Mouse (Mus musculus) midbrain, postnatal 0 days (tissue): Measurements from ENCODE around the gene Rab3il1. TPM values are rescaled to one million over a fixed set of nuclear protein-coding genes. Genes with fewer than 3 reads are reported as not detected.

Source experiments
- ATAC-seq: fragments of 200-750 bp; cut with Nextera tagmentation; 2 replicates; pipeline ENCODE4 v1.8.0; 2017; ENCODE audit warnings: moderate number of reproducible peaks, mild to moderate bottlenecking, moderate TSS enrichment, moderate library complexity; ENCODE audit not compliant: low FRiP score
- DNase-seq: peaks from one replicate; pipeline ENCODE4 v3.0.0-alpha.2; 2015; ENCODE audit warnings: low spot score
- H3K27ac ChIP-seq: fragments of 300-500 bp; sonication (generic); 2 replicates; pipeline ENCODE4 v1.5.1; 2014; ENCODE audit warnings: low read depth, mild to moderate bottlenecking, low read length, mixed read lengths
- H3K27me3 ChIP-seq: fragments of 300-500 bp; sonication (generic); 2 replicates; pipeline ENCODE4 v1.6.1; 2014; ENCODE audit warnings: low read length, control low read depth, mixed read lengths; ENCODE audit not compliant: insufficient read depth
- H3K36me3 ChIP-seq: fragments of 300-500 bp; sonication (generic); 2 replicates; pipeline ENCODE4 v1.6.1; 2014; ENCODE audit warnings: low read length, control low read depth, mixed read lengths; ENCODE audit not compliant: insufficient read depth
- H3K4me1 ChIP-seq: fragments of 300-500 bp; sonication (generic); 2 replicates; pipeline ENCODE4 v1.6.1; 2014; ENCODE audit warnings: mild to moderate bottlenecking, control low read depth, antibody characterized with exemption, low read length, mixed read lengths; ENCODE audit not compliant: insufficient read depth
- H3K4me2 ChIP-seq: fragments of 300-500 bp; sonication (generic); 2 replicates; pipeline ENCODE4 v1.6.1; 2014; ENCODE audit warnings: low read depth, mild to moderate bottlenecking, low read length, mixed read lengths; ENCODE audit not compliant: poor library complexity, severe bottlenecking
- H3K4me3 ChIP-seq: fragments of 300-500 bp; sonication (generic); 2 replicates; pipeline ENCODE4 v1.5.1; 2014; ENCODE audit warnings: low read depth, mild to moderate bottlenecking, low read length, moderate library complexity
- H3K9ac ChIP-seq: fragments of 300-500 bp; sonication (generic); replicated peaks from 2 replicates; pipeline ENCODE4 v1.6.1; 2014; ENCODE audit warnings: mild to moderate bottlenecking, low read length, moderate library complexity, mixed read lengths; ENCODE audit not compliant: poor library complexity, severe bottlenecking
- H3K9me3 ChIP-seq: fragments of 300-500 bp; sonication (generic); 2 replicates; pipeline ENCODE4 v1.6.1; 2016; ENCODE audit warnings: low read length, control low read depth
- CTCF ChIP-seq: IDR thresholded peaks from 2 replicates; pipeline ENCODE4 v1.5.1; 2016; ENCODE audit warnings: antibody characterized with exemption, mild to moderate bottlenecking
- WGBS: fragments of 180-500 bp; shearing (Covaris S2); extraction: QIAGEN DNeasy Blood & Tissue Kit; methylation state at CpG from one replicate; pipeline ENCODE4 v1.1.7; 2014; 5-methylcytosine and 5-hydroxymethylcytosine counted together
- polyA plus RNA-seq: library from polyadenylated mRNA; unstranded; fragments of >200 nt; fragmentation: Nextera tagmentation; extraction: Ambion mirVana; gene quantifications from 2 replicates; pipeline ENCODE4 v1.2.1, GENCODE M21; 2015
- total RNA-seq: library from RNA; depleted of rRNA; stranded (reverse); fragments of >200 nt; gene quantifications from 2 replicates; pipeline ENCODE4 v1.2.3, GENCODE M21; 2014

Rab3il1 gene
- total and polyA plus RNA-seq, 2 experiments from 2014 or later = 21.7 to 23.3 TPM

GRCm38 (mm10) chr19:10053692-10054260, 52.3 kb downstream of the Rab3il1 start:
- Histone ChIP-seq H3K4me2 (no peak overlapping the region), H3K4me3 (no peak overlapping the region), H3K4me1 (no peaks in the 10 kb centered on the region), H3K27ac (no peak overlapping the region), H3K9ac (no peak overlapping the region), H3K27me3 (no peaks in the 10 kb centered on the region), H3K9me3 (no peaks in the 10 kb centered on the region), H3K36me3 (peaks cover 57% of the 10 kb centered on the region)
- DNase-seq (no peak), ATAC-seq (no peak)
- WGBS = 91% methylated on average over 10 of the region's 10 CpGs
- TF ChIP-seq CTCF = no peak

- Histone ChIP-seq H3K27ac (no peak overlapping the region), H3K4me1 (no peaks in the 10 kb centered on the region), H3K9ac (no peak overlapping the region), H3K9me3 (no peaks in the 10 kb centered on the region), H3K4me2 (no peak overlapping the region), H3K27me3 (no peaks in the 10 kb centered on the region), H3K4me3 (no peak overlapping the region), H3K36me3 (peaks cover 57% of the 10 kb centered on the region)
- no peak for TF ChIP-seq CTCF
- ATAC-seq (no peak), DNase-seq (no peak)
- 89% methylated on average over 6 of the region's 6 CpGs for WGBS
These were observed 53.0 kb downstream of the Rab3il1 start for GRCm38 (mm10) chr19:10054361-10055075.

- Histone ChIP-seq H3K36me3 (peaks cover 57% of the 10 kb centered on the region), H3K9ac (no peak overlapping the region), H3K27me3 (no peaks in the 10 kb centered on the region), H3K4me1 (no peaks in the 10 kb centered on the region; the same call in 1 of the 2 replicates), H3K27ac (no peak overlapping the region), H3K9me3 (no peaks in the 10 kb centered on the region), H3K4me2 (no peak overlapping the region), H3K4me3 (no peak overlapping the region)
- no peak for TF ChIP-seq CTCF
- ATAC-seq (no peak), DNase-seq (no peak)
- 82% methylated on average over 3 of the region's 3 CpGs for WGBS
These were observed 53.8 kb downstream of the Rab3il1 start for GRCm38 (mm10) chr19:10055261-10055660.

GRCm38 (mm10) chr19:10055783-10056660, 54.6 kb downstream of the Rab3il1 start:
- H3K4me1 ChIP-seq = no peaks in the 10 kb centered on the region; the same call in 1 of the 2 replicates
- no peak for DNase-seq
- TF ChIP-seq CTCF = no peak
- no peak for ATAC-seq
- no peak overlapping the region for H3K9ac ChIP-seq
- H3K4me3 ChIP-seq = no peak overlapping the region
- H3K27me3 ChIP-seq = no peaks in the 10 kb centered on the region
- no peak overlapping the region for H3K4me2 ChIP-seq
- no peak overlapping the region for H3K27ac ChIP-seq
- WGBS = 87% methylated on average over 22 of the region's 22 CpGs
- H3K9me3 ChIP-seq = no peaks in the 10 kb centered on the region
- H3K36me3 ChIP-seq = peaks cover 57% of the 10 kb centered on the region

- no peak overlapping the region for H3K9ac ChIP-seq
- H3K4me3 ChIP-seq = no peak overlapping the region
- H3K9me3 ChIP-seq = no peaks in the 10 kb centered on the region
- no peak overlapping the region for H3K4me2 ChIP-seq
- H3K36me3 ChIP-seq = peaks cover 61% of the 10 kb centered on the region
- WGBS = 91% methylated on average over 3 of the region's 3 CpGs
- no peaks in the 10 kb centered on the region for H3K27me3 ChIP-seq
- H3K4me1 ChIP-seq = no peaks in the 10 kb centered on the region; the same call in 1 of the 2 replicates
- no peak overlapping the region for H3K27ac ChIP-seq
- DNase-seq (no peak), ATAC-seq (no peak)
- no peak for TF ChIP-seq CTCF
These were observed 55.2 kb downstream of the Rab3il1 start for GRCm38 (mm10) chr19:10056686-10057085.
